Mouse (Mus musculus) heart, postnatal 0 days (tissue): ENCODE data around the gene Lrrc8e. TPM values are rescaled to one million over a fixed set of nuclear protein-coding genes. Genes with fewer than 3 reads are reported as not detected.
A peak's percentile ranks its signal among the peaks of the same experiment; 100 is the strongest.

Source experiments
- ATAC-seq: fragments of 200-750 bp; cut with Nextera tagmentation; 2 replicates; pipeline ENCODE4 v1.8.0; 2017; ENCODE audit warnings: low read depth, moderate number of reproducible peaks, moderate library complexity; ENCODE audit not compliant: insufficient read depth
- DNase-seq: peaks from one replicate; pipeline ENCODE4 v3.0.0-alpha.2; 2016; ENCODE audit warnings: low spot score
- H3K27ac ChIP-seq: fragments of 300-500 bp; sonication (generic); 2 replicates; pipeline ENCODE4 v1.5.1; 2014; ENCODE audit warnings: low read depth, mild to moderate bottlenecking
- H3K27me3 ChIP-seq: fragments of 300-500 bp; sonication (generic); 2 replicates; pipeline ENCODE4 v1.6.1; 2014; ENCODE audit warnings: low read length, mixed read lengths; ENCODE audit not compliant: control insufficient read depth, insufficient read depth
- H3K36me3 ChIP-seq: fragments of 300-500 bp; sonication (generic); replicated peaks from 2 replicates; pipeline ENCODE4 v1.6.1; 2014; ENCODE audit warnings: low read length, mixed read lengths; ENCODE audit not compliant: control insufficient read depth, insufficient read depth
- H3K4me1 ChIP-seq: fragments of 300-500 bp; sonication (generic); 2 replicates; pipeline ENCODE4 v1.6.1; 2014; ENCODE audit warnings: antibody characterized with exemption; ENCODE audit not compliant: control insufficient read depth, insufficient read depth
- H3K4me2 ChIP-seq: fragments of 300-500 bp; sonication (generic); 2 replicates; pipeline ENCODE4 v1.6.1; 2014; ENCODE audit warnings: low read depth, mild to moderate bottlenecking, low read length, moderate library complexity
- H3K4me3 ChIP-seq: fragments of 300-500 bp; sonication (generic); 2 replicates; pipeline ENCODE4 v1.5.1; 2014; ENCODE audit warnings: low read depth, low read length
- H3K9ac ChIP-seq: fragments of 300-500 bp; sonication (generic); replicated peaks from 2 replicates; pipeline ENCODE4 v1.6.1; 2014; ENCODE audit warnings: low read depth, low read length, mixed read lengths
- H3K9me3 ChIP-seq: fragments of 300-500 bp; sonication (generic); replicated peaks from 2 replicates; pipeline ENCODE4 v1.6.1; 2016; ENCODE audit warnings: low read length; ENCODE audit not compliant: control insufficient read depth
- CTCF ChIP-seq: IDR thresholded peaks from 2 replicates; pipeline ENCODE4 v1.5.1; 2016; ENCODE audit warnings: antibody characterized with exemption, control low read depth, low read depth
- EP300 ChIP-seq: IDR thresholded peaks from 2 replicates; pipeline ENCODE4 v1.6.1; 2016; ENCODE audit warnings: antibody characterized with exemption, low read depth
- WGBS: fragments of 180-500 bp; shearing (Covaris S2); extraction: QIAGEN DNeasy Blood & Tissue Kit; methylation state at CpG from one replicate; pipeline ENCODE4 v1.1.7; 2014; 5-methylcytosine and 5-hydroxymethylcytosine counted together
- polyA plus RNA-seq: library from polyadenylated mRNA; unstranded; fragments of >200 nt; fragmentation: Nextera tagmentation; extraction: Ambion mirVana; gene quantifications from 2 replicates; pipeline ENCODE4 v1.2.1, GENCODE M21; 2015
- total RNA-seq: library from RNA; depleted of rRNA; stranded (reverse); fragments of >200 nt; gene quantifications from 2 replicates; pipeline ENCODE4 v1.2.3, GENCODE M21; 2014; ENCODE audit warnings: low replicate concordance

Gene Lrrc8e
- total and polyA plus RNA-seq, 2 experiments from 2014 or later = 0.08 TPM

- peak within 1 kb of the TSS; percentile 83 for H3K9ac ChIP-seq
- peak within 1 kb of the TSS; percentile 92 for H3K4me3 ChIP-seq
- TF ChIP-seq CTCF = peak; percentile 47
- TF ChIP-seq EP300 = peak; percentile 61; the same call in 1 of the 2 replicates
- peak; percentile 96 for ATAC-seq
- peaks cover 19% of the 10 kb centered on the region for H3K36me3 ChIP-seq
- under 1% methylated on average over 61 of the region's 71 CpGs for WGBS
- no peaks in the 10 kb centered on the region for H3K27me3 ChIP-seq
- H3K4me1 ChIP-seq = peaks cover 22% of the 10 kb centered on the region
- DNase-seq = peak; percentile 98
- no peaks in the 10 kb centered on the region for H3K9me3 ChIP-seq
- H3K4me2 ChIP-seq = peak within 1 kb of the TSS; percentile 91
- peak within 1 kb of the TSS; percentile 97 for H3K27ac ChIP-seq
Observed at GRCm38 (mm10) chr8:4238434-4239192, 12.0 kb downstream of the Lrrc8e start, which contains the start of the genes Map2k7 and Gm49320. TSS of gene Map2k7 (plus strand) at chr8:4238740. TSS of gene Gm49320 (plus strand) at chr8:4238865.

- Histone ChIP-seq H3K4me1 (peaks cover 22% of the 10 kb centered on the region), H3K36me3 (peaks cover 26% of the 10 kb centered on the region), H3K9ac (peak overlapping the region; percentile 83), H3K9me3 (no peaks in the 10 kb centered on the region), H3K4me3 (peak overlapping the region; percentile 92), H3K4me2 (peak overlapping the region; percentile 91), H3K27me3 (no peaks in the 10 kb centered on the region), H3K27ac (peak overlapping the region; percentile 96)
- whole genome bisulfite sequencing = 8% methylated on average over 19 of the region's 19 CpGs
- no peak for TF ChIP-seq CTCF
- no peak for TF ChIP-seq EP300
- peak; percentile 7; the same call in 1 of the 2 replicates for ATAC-seq
- no peak for DNase-seq
Observed at GRCm38 (mm10) chr8:4239193-4239890, 12.7 kb downstream of the Lrrc8e start.

DNA sequence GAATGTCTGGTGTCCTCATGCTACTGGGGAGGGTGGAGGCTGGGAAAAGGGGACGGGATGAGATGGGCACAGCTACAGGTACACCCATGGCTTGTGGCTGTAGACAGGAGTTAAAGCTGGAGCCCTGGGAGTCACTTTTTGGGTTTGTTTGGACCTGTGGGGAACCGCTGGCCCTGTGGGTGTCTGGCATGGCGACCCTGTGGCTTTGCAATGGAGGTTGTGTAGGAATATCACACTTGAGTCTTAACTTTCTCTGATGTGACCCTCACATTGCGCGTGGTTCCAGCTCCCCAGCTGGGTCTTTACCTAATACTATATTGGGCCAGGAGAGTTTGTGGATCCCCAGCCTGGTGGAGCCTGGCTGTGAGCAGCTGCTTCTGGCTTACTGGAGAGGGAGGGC lies 18.4 kb downstream of the Lrrc8e start:
- no peak for DNase-seq
- no peaks in the 10 kb centered on the region for H3K27me3 ChIP-seq
- H3K9me3 ChIP-seq = no peaks in the 10 kb centered on the region
- no peak overlapping the region for H3K4me2 ChIP-seq
- no peak overlapping the region for H3K4me3 ChIP-seq
- no peak overlapping the region for H3K9ac ChIP-seq
- TF ChIP-seq CTCF (no peak), EP300 (no peak)
- no peak for ATAC-seq
- peaks cover 63% of the 10 kb centered on the region for H3K36me3 ChIP-seq
- H3K27ac ChIP-seq = no peak overlapping the region
- peaks cover 9% of the 10 kb centered on the region; the same call in 1 of the 2 replicates for H3K4me1 ChIP-seq
- 95% methylated on average over 5 of the region's 5 CpGs for WGBS

- WGBS = 85% methylated on average over 13 of the region's 13 CpGs
- ATAC-seq = no peak
- H3K36me3 ChIP-seq = peaks cover 63% of the 10 kb centered on the region
Observed at GRCm38 (mm10) chr8:4245737-4246136, 19.1 kb downstream of the Lrrc8e start.

GRCm38 (mm10) chr8:4247241-4247640 lies 20.6 kb downstream of the Lrrc8e start:
- Histone ChIP-seq H3K9me3 (no peaks in the 10 kb centered on the region), H3K27me3 (no peaks in the 10 kb centered on the region), H3K27ac (no peak overlapping the region), H3K4me1 (0 out of 2 replicates have a peak, but pooled peaks cover 4% of the 10 kb centered on the region), H3K36me3 (peaks cover 57% of the 10 kb centered on the region), H3K4me2 (no peak overlapping the region), H3K9ac (no peak overlapping the region), H3K4me3 (no peak overlapping the region)
- TF ChIP-seq CTCF (no peak), EP300 (no peak)
- 80% methylated on average over 8 of the region's 8 CpGs for WGBS
- ATAC-seq (no peak), DNase-seq (no peak)

More at GRCm38 (mm10) chr8:4245737-4246136, 19.1 kb downstream of the Lrrc8e start:
- Histone ChIP-seq H3K27ac (no peak overlapping the region), H3K9ac (no peak overlapping the region), H3K9me3 (no peaks in the 10 kb centered on the region), H3K27me3 (no peaks in the 10 kb centered on the region), H3K4me1 (0 out of 2 replicates have a peak, but pooled peaks cover 4% of the 10 kb centered on the region), H3K4me2 (no peak overlapping the region), H3K4me3 (no peak overlapping the region)
- no peak for DNase-seq
- TF ChIP-seq EP300 (no peak), CTCF (no peak)
